Mouse (Mus musculus) heart, embryonic 15.5 days (tissue): ENCODE measurements around the gene Cenpv. TPM values are rescaled to one million over a fixed set of nuclear protein-coding genes. Genes with fewer than 3 reads are reported as not detected.
"Not testable (repeated sequence)": the region's sequence is repeated elsewhere in the genome, so short reads cannot be mapped to it uniquely, and the experiment has no call there.

Source experiments
- ATAC-seq: fragments of 200-750 bp; cut with Nextera tagmentation; replicated peaks from 2 replicates; pipeline ENCODE4 v1.8.0; 2017; ENCODE audit warnings: low read depth, moderate TSS enrichment; ENCODE audit not compliant: insufficient number of reproducible peaks, insufficient read depth, low FRiP score
- H3K27ac ChIP-seq: fragments of 300-500 bp; sonication (generic); 2 replicates; pipeline ENCODE4 v1.5.1; 2015; ENCODE audit warnings: mild to moderate bottlenecking, inconsistent platforms
- H3K27me3 ChIP-seq: fragments of 300-500 bp; sonication (generic); 2 replicates; pipeline ENCODE4 v1.6.1; 2015; ENCODE audit warnings: inconsistent platforms
- H3K36me3 ChIP-seq: fragments of 300-500 bp; sonication (generic); 2 replicates; pipeline ENCODE4 v1.6.1; 2015; ENCODE audit warnings: mild to moderate bottlenecking, inconsistent platforms
- H3K4me1 ChIP-seq: fragments of 300-500 bp; sonication (generic); replicated peaks from 2 replicates; pipeline ENCODE4 v1.6.1; 2015; ENCODE audit warnings: inconsistent platforms
- H3K4me2 ChIP-seq: fragments of 300-500 bp; sonication (generic); 2 replicates; pipeline ENCODE4 v1.6.1; 2015; ENCODE audit warnings: inconsistent platforms, mild to moderate bottlenecking, moderate library complexity
- H3K4me3 ChIP-seq: fragments of 300-500 bp; sonication (generic); 2 replicates; pipeline ENCODE4 v1.5.1; 2015; ENCODE audit warnings: mild to moderate bottlenecking, inconsistent platforms
- H3K9ac ChIP-seq: fragments of 300-500 bp; sonication (generic); 2 replicates; pipeline ENCODE4 v1.6.1; 2015; ENCODE audit warnings: mild to moderate bottlenecking, inconsistent platforms
- H3K9me3 ChIP-seq: fragments of 300-500 bp; sonication (generic); replicated peaks from 2 replicates; pipeline ENCODE4 v1.6.1; 2016; ENCODE audit warnings: inconsistent platforms
- WGBS: fragments of 180-500 bp; shearing (Covaris S2); methylation state at CpG from one replicate; pipeline ENCODE4 v1.1.7; 2015; ENCODE audit warnings: mixed read lengths; 5-methylcytosine and 5-hydroxymethylcytosine counted together
- polyA plus RNA-seq: library from polyadenylated mRNA; unstranded; fragments of >200 nt; fragmentation: Nextera tagmentation; extraction: Ambion mirVana; gene quantifications from 2 replicates; pipeline ENCODE4 v1.2.1, GENCODE M21; 2015

Cenpv gene
- polyA plus RNA-seq, 1 experiment from 2014 or later, result 17.1 TPM

GRCm38 (mm10) chr11:62537089-62537488, 2.0 kb downstream of the Cenpv start:
- WGBS, result 93% methylated on average over 8 of the region's 8 CpGs
- H3K27ac ChIP-seq, result no peak overlapping the region
- peaks cover 9% of the 10 kb centered on the region for H3K4me1 ChIP-seq
- H3K4me2 ChIP-seq, result peak overlapping the region; percentile 93; the same call in 1 of the 2 replicates
- H3K27me3 ChIP-seq, result peaks cover 4% of the 10 kb centered on the region; the same call in 1 of the 2 replicates
- no peak for ATAC-seq
- no peaks in the 10 kb centered on the region for H3K9me3 ChIP-seq
- no peak overlapping the region for H3K4me3 ChIP-seq
- H3K36me3 ChIP-seq, result no peaks in the 10 kb centered on the region
- no peak overlapping the region for H3K9ac ChIP-seq

- 43% methylated on average over 2 of the region's 2 CpGs for WGBS
- no peak for ATAC-seq
- Histone ChIP-seq H3K27me3 (no peaks in the 10 kb centered on the region), H3K4me1 (no peaks in the 10 kb centered on the region; the same call in 1 of the 2 replicates), H3K36me3 (no peaks in the 10 kb centered on the region), H3K4me3 (no peak overlapping the region), H3K9me3 (no peaks in the 10 kb centered on the region), H3K27ac (no peak overlapping the region), H3K4me2 (no peak overlapping the region), H3K9ac (no peak overlapping the region)
Observed at GRCm38 (mm10) chr11:62522283-62522682, 16.8 kb downstream of the Cenpv start.

- Histone ChIP-seq H3K4me3 (no peak overlapping the region), H3K9me3 (no peaks in the 10 kb centered on the region), H3K4me1 (no peaks in the 10 kb centered on the region; the same call in 1 of the 2 replicates), H3K36me3 (no peaks in the 10 kb centered on the region), H3K27ac (no peak overlapping the region), H3K4me2 (no peak overlapping the region), H3K9ac (no peak overlapping the region), H3K27me3 (no peaks in the 10 kb centered on the region)
- WGBS, result 33% methylated on average over 2 of the region's 2 CpGs
- no peak for ATAC-seq
Observed at GRCm38 (mm10) chr11:62518991-62519390, 20.1 kb downstream of the Cenpv start.

GRCm38 (mm10) chr11:62513311-62513710, 25.8 kb downstream of the Cenpv start:
- Histone ChIP-seq H3K27me3 (no peaks in the 10 kb centered on the region), H3K4me3 (no peak overlapping the region), H3K36me3 (no peaks in the 10 kb centered on the region), H3K27ac (no peak overlapping the region), H3K4me2 (no peak overlapping the region), H3K9me3 (no peaks in the 10 kb centered on the region), H3K4me1 (no peaks in the 10 kb centered on the region), H3K9ac (no peak overlapping the region)
- ATAC-seq, result no peak
- WGBS, result 77% methylated on average over 6 of the region's 6 CpGs

GRCm38 (mm10) chr11:62512529-62513080, 26.5 kb downstream of the Cenpv start:
- 88% methylated on average over 8 of the region's 8 CpGs for WGBS
- Histone ChIP-seq H3K27me3 (no peaks in the 10 kb centered on the region), H3K27ac (no peak overlapping the region), H3K4me1 (no peaks in the 10 kb centered on the region), H3K9ac (no peak overlapping the region), H3K4me2 (no peak overlapping the region), H3K4me3 (no peak overlapping the region), H3K9me3 (no peaks in the 10 kb centered on the region), H3K36me3 (no peaks in the 10 kb centered on the region)
- no peak for ATAC-seq

GRCm38 (mm10) chr11:62511444-62512202, 27.4 kb downstream of the Cenpv start:
- no peak overlapping the region for H3K27ac ChIP-seq
- no peak overlapping the region for H3K4me3 ChIP-seq
- H3K27me3 ChIP-seq, result no peaks in the 10 kb centered on the region
- H3K36me3 ChIP-seq, result no peaks in the 10 kb centered on the region
- no peaks in the 10 kb centered on the region for H3K4me1 ChIP-seq
- no peaks in the 10 kb centered on the region for H3K9me3 ChIP-seq
- no peak overlapping the region for H3K9ac ChIP-seq
- WGBS, result 82% methylated on average over 13 of the region's 13 CpGs
- H3K4me2 ChIP-seq, result no peak overlapping the region
- ATAC-seq, result no peak

GRCm38 (mm10) chr11:62510956-62511355, 28.1 kb downstream of the Cenpv start:
- Histone ChIP-seq H3K4me2 (no peak overlapping the region), H3K4me1 (no peaks in the 10 kb centered on the region), H3K9ac (no peak overlapping the region), H3K27ac (no peak overlapping the region), H3K4me3 (no peak overlapping the region), H3K36me3 (no peaks in the 10 kb centered on the region), H3K27me3 (no peaks in the 10 kb centered on the region), H3K9me3 (no peaks in the 10 kb centered on the region)
- WGBS, result 82% methylated on average over 5 of the region's 5 CpGs
- ATAC-seq, result no peak

- no peaks in the 10 kb centered on the region for H3K9me3 ChIP-seq
- 69% methylated on average over 3 of the region's 3 CpGs for WGBS
- no peak overlapping the region for H3K4me2 ChIP-seq
- no peak overlapping the region for H3K27ac ChIP-seq
- no peak overlapping the region for H3K9ac ChIP-seq
- H3K4me3 ChIP-seq, result no peak overlapping the region
- H3K4me1 ChIP-seq, result no peaks in the 10 kb centered on the region
- no peaks in the 10 kb centered on the region for H3K27me3 ChIP-seq
- no peak for ATAC-seq
- no peaks in the 10 kb centered on the region for H3K36me3 ChIP-seq
Observed at GRCm38 (mm10) chr11:62509571-62509970, 29.5 kb downstream of the Cenpv start.

GRCm38 (mm10) chr11:62508816-62509215, 30.2 kb downstream of the Cenpv start:
- H3K27ac ChIP-seq, H3K36me3 ChIP-seq, H3K4me3 ChIP-seq, H3K27me3 ChIP-seq, H3K4me2 ChIP-seq, ATAC-seq, H3K9me3 ChIP-seq, H3K9ac ChIP-seq, H3K4me1 ChIP-seq: not testable (repeated sequence)
- WGBS, result 93% methylated on average over 5 of the region's 5 CpGs

GRCm38 (mm10) chr11:62508365-62508764, 30.7 kb downstream of the Cenpv start:
- H3K27me3 ChIP-seq, H3K36me3 ChIP-seq, H3K9ac ChIP-seq, H3K9me3 ChIP-seq, ATAC-seq, H3K4me1 ChIP-seq, H3K27ac ChIP-seq, H3K4me3 ChIP-seq, H3K4me2 ChIP-seq: not testable (repeated sequence)
- WGBS, result 93% methylated on average over 13 of the region's 13 CpGs

- H3K27ac ChIP-seq, result no peak overlapping the region
- no peaks in the 10 kb centered on the region for H3K27me3 ChIP-seq
- H3K4me2 ChIP-seq, result no peak overlapping the region
- no peak overlapping the region for H3K9ac ChIP-seq
- no peaks in the 10 kb centered on the region for H3K4me1 ChIP-seq
- H3K9me3 ChIP-seq, result no peaks in the 10 kb centered on the region
- no peak overlapping the region for H3K4me3 ChIP-seq
- H3K36me3 ChIP-seq, result no peaks in the 10 kb centered on the region
- ATAC-seq, result no peak
- WGBS, result 78% methylated on average over 4 of the region's 4 CpGs
Observed at GRCm38 (mm10) chr11:62507683-62508082, 31.4 kb downstream of the Cenpv start.

GRCm38 (mm10) chr11:62500529-62500928, 38.5 kb downstream of the Cenpv start:
- Histone ChIP-seq H3K4me2 (no peak overlapping the region), H3K4me3 (no peak overlapping the region), H3K27ac (no peak overlapping the region), H3K27me3 (no peaks in the 10 kb centered on the region), H3K4me1 (peaks cover 9% of the 10 kb centered on the region), H3K9me3 (no peaks in the 10 kb centered on the region), H3K9ac (no peak overlapping the region), H3K36me3 (no peaks in the 10 kb centered on the region)
- no peak for ATAC-seq
- 82% methylated on average over 2 of the region's 2 CpGs for WGBS
